Mouse (Mus musculus) ES-Bruce4 (cell line): ENCODE data around the gene Gm10720.
"Not testable (repeated sequence)": the region's sequence is repeated elsewhere in the genome, so short reads cannot be mapped to it uniquely, and the experiment has no call there.

Experiments used
- CTCF ChIP-seq: IDR thresholded peaks from one replicate; pipeline ENCODE4 v1.8.1; 2011; ENCODE audit warnings: low read depth, low read length
- POLR2A ChIP-seq: IDR thresholded peaks from one replicate; pipeline ENCODE4 v1.8.1; 2011; ENCODE audit warnings: low read length; ENCODE audit not compliant: insufficient read depth

DNA sequence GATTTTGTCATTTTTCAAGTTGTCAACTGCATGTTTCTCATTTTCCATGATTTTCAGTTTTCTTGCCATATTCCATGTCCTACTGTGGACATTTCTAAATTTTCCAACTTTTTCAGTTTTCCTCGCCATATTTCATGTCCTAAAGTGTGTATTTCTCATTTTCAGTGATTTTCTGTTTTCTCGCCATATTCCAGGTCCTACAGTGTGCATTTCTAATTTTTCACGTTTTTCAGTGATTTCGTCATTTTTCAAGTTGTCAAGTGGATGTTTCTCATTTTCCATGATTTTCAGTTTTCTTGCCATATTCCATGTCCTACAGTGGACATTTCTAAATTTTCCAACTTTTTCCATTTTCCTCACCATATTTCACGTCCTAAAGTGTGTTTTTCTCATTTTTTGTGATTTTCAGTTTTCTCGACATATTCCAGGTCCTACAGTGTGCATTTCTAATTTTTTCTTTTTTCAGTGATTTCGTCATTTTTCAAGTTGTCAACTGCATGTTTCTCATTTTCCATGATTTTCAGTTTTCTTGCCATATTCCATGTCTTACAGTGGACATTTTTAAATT, 3.3 kb upstream of the Gm10720 start:
- TF ChIP-seq POLR2A, CTCF: not testable (repeated sequence)
